Mouse (Mus musculus): Measurements from ENCODE around the gene St3gal3. TPM values are rescaled to one million over a fixed set of nuclear protein-coding genes. Genes with fewer than 3 reads are reported as not detected.

The St3gal3 gene
- polyA plus RNA-seq, 1 experiment: 19.3 TPM

DNA sequence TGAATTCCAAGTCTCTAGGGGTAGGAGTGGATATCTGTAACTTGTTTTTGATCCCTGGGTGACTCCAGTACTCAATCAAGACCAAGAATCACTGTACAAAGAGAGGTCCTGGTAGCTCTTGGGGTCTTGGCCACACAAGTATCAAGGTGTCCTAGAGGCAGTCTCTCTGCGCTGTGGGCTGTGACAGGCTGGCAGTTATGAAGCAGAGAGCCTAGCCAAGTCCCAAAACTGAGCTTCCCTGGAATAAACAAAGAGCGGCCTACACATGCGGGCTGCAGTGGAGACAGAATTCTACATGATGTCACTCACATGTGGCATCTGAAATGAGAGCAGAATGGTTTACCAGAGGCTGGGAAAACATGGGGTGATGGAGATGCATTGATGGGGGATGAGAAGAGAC, 111.9 kb downstream of the St3gal3 start:
- TF ChIP-seq POLR2A (IDR thresholded peaks at IDR 0.05; ENCODE audit: control insufficient read depth, extremely low read depth, insufficient read depth, low read length, poor library complexity): no peak
- TF ChIP-seq CTCF (IDR thresholded peaks at IDR 0.05; ENCODE audit: borderline replicate concordance, control insufficient read depth, extremely low read depth, insufficient read depth, low read length, poor library complexity): no peak
- no peaks in the 10 kb centered on the region for H3K4me1 ChIP-seq (replicated peaks; ENCODE audit: control insufficient read depth, insufficient read depth, low read length)
- WGBS: 98% methylated on average over 3 of the region's 3 CpGs
- H3K36me3 ChIP-seq (ENCODE audit: control insufficient read depth, insufficient read depth, low read length): no peaks in the 10 kb centered on the region
- no peak overlapping the region for H3K27ac ChIP-seq (ENCODE audit: control insufficient read depth, insufficient read depth, low read length)
- H3K4me3 ChIP-seq (ENCODE audit: control insufficient read depth, insufficient read depth, low read length): no peak overlapping the region
- no peak for DNase-seq
- no peaks in the 10 kb centered on the region for H3K27me3 ChIP-seq (ENCODE audit: control insufficient read depth, insufficient read depth, low read length)

DNA sequence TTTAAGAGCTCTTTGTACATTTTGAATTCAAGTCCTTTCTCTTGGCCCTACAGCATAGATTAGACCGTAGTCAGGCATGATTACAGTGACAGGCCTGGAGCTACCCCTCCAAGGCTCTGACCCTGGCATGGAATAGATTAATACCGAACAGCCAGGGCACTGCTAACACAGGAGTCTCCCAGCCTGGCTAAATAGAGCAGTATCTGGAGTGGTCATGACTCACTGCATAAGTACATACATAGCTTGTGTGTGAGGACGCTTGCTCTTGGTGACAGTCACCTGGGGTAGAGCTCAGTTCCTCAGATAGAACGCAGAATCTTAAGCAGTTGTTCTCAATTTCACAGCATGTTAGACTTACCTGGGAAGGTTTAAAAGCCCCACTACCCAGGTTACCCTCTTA, 112.3 kb downstream of the St3gal3 start:
- WGBS: 97% methylated on average over 4 of the region's 4 CpGs
- H3K27ac ChIP-seq (ENCODE audit: control insufficient read depth, insufficient read depth, low read length): no peak overlapping the region
- H3K4me1 ChIP-seq (replicated peaks; ENCODE audit: control insufficient read depth, insufficient read depth, low read length): no peaks in the 10 kb centered on the region
- no peak for DNase-seq
- no peak for TF ChIP-seq CTCF (IDR thresholded peaks at IDR 0.05; ENCODE audit: borderline replicate concordance, control insufficient read depth, extremely low read depth, insufficient read depth, low read length, poor library complexity)
- TF ChIP-seq POLR2A (IDR thresholded peaks at IDR 0.05; ENCODE audit: control insufficient read depth, extremely low read depth, insufficient read depth, low read length, poor library complexity): no peak
- no peaks in the 10 kb centered on the region for H3K27me3 ChIP-seq (ENCODE audit: control insufficient read depth, insufficient read depth, low read length)
- H3K4me3 ChIP-seq (ENCODE audit: control insufficient read depth, insufficient read depth, low read length): no peak overlapping the region
- H3K36me3 ChIP-seq (ENCODE audit: control insufficient read depth, insufficient read depth, low read length): no peaks in the 10 kb centered on the region

DNA sequence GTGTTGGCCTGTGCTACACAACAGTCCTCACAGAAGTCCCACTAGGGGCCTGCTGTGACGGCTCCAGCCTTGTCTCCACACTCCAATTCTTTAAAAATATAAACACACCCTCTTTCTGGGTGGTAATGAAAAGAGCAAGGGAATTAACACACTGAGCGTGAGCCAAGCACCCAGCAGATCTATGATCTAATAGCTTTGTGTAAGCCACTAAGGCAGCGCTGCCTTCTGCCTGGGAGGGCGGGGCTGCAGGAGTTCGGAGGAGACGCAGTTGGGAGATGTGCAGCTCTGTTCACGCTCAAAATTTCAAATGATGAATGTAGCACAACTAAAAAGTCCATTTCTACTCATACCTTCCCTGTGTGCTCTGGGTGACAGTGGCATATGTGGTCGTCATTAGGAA, 115.1 kb downstream of the St3gal3 start:
- no peak overlapping the region for H3K4me3 ChIP-seq (ENCODE audit: control insufficient read depth, insufficient read depth, low read length)
- no peak for DNase-seq
- H3K4me1 ChIP-seq (replicated peaks; ENCODE audit: control insufficient read depth, insufficient read depth, low read length): no peaks in the 10 kb centered on the region
- no peaks in the 10 kb centered on the region for H3K36me3 ChIP-seq (ENCODE audit: control insufficient read depth, insufficient read depth, low read length)
- no peak overlapping the region for H3K27ac ChIP-seq (ENCODE audit: control insufficient read depth, insufficient read depth, low read length)
- H3K27me3 ChIP-seq (ENCODE audit: control insufficient read depth, insufficient read depth, low read length): no peaks in the 10 kb centered on the region
- TF ChIP-seq POLR2A (IDR thresholded peaks at IDR 0.05; ENCODE audit: control insufficient read depth, extremely low read depth, insufficient read depth, low read length, poor library complexity) (no peak), CTCF (IDR thresholded peaks at IDR 0.05; ENCODE audit: borderline replicate concordance, control insufficient read depth, extremely low read depth, insufficient read depth, low read length, poor library complexity) (no peak)
- WGBS: 96% methylated on average over 8 of the region's 8 CpGs

DNA sequence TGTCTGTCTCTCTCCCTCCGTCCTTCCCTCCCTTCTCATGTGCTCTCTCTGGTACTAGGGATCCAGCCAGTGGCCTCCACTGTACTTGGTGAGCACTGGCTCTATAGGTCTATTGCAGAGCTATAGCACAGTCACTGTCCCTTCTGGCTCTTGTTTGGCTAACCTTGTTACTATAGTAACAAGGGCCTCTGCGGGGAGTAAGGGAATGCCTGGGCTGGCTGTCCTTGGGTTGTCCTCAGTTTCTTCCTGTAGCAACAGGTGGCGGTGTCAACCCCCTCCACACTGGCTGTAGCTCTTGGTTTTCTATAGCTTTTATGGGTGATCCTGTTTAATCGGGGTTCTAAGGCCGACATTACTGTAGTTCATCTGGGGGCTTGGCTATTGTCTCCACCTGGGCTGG, 115.5 kb downstream of the St3gal3 start:
- H3K27me3 ChIP-seq (ENCODE audit: control insufficient read depth, insufficient read depth, low read length): no peaks in the 10 kb centered on the region
- no peak overlapping the region for H3K4me3 ChIP-seq (ENCODE audit: control insufficient read depth, insufficient read depth, low read length)
- H3K27ac ChIP-seq (ENCODE audit: control insufficient read depth, insufficient read depth, low read length): no peak overlapping the region
- no peaks in the 10 kb centered on the region for H3K4me1 ChIP-seq (replicated peaks; ENCODE audit: control insufficient read depth, insufficient read depth, low read length)
- no peak for DNase-seq
- TF ChIP-seq CTCF (IDR thresholded peaks at IDR 0.05; ENCODE audit: borderline replicate concordance, control insufficient read depth, extremely low read depth, insufficient read depth, low read length, poor library complexity): no peak
- TF ChIP-seq POLR2A (IDR thresholded peaks at IDR 0.05; ENCODE audit: control insufficient read depth, extremely low read depth, insufficient read depth, low read length, poor library complexity): no peak
- WGBS: 94% methylated on average over 5 of the region's 5 CpGs
- no peaks in the 10 kb centered on the region for H3K36me3 ChIP-seq (ENCODE audit: control insufficient read depth, insufficient read depth, low read length)

DNA sequence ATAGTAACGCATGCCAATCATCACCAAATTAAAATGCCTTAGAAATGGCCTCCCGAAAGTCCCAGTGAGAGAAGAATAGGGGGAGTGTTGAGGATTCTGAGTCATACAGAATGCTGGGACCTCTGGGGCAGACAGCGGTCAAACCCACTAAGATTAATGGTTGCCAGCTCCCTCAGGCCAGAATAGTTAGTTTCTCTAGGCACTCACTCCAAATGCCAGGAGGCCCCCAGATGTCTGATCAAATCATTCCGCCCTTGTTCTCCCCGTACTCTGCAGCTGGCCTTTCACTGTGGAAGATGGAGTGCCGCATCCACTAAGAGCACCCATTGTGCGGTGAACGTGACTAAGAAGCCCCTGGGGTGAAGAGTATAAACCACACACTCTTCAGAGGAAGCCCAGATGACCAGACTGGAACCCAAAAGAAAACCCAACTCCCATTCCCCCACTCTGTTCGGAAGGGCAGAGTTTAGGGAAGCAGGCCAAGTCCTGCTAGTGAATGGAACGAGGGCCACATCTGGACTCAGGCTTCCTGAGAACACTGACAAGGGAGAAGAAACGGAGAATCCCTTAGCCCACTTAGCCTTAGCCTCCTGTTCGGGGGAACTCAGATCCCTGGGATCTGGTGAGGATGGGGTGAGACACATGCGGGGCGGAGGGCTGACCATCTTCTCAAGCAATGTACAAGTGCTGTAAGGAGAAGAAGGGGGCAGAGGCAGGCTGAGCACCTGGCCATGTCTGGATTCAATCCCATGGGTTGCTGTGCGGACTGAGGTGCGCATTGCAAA, 117.5 kb downstream of the St3gal3 start:
- H3K4me3 ChIP-seq (ENCODE audit: control insufficient read depth, insufficient read depth, low read length): no peak overlapping the region
- 98% methylated on average over 16 of the region's 16 CpGs for WGBS
- TF ChIP-seq POLR2A (IDR thresholded peaks at IDR 0.05; ENCODE audit: control insufficient read depth, extremely low read depth, insufficient read depth, low read length, poor library complexity): no peak
- no peak for DNase-seq
- H3K4me1 ChIP-seq (replicated peaks; ENCODE audit: control insufficient read depth, insufficient read depth, low read length): no peaks in the 10 kb centered on the region
- no peak overlapping the region for H3K27ac ChIP-seq (ENCODE audit: control insufficient read depth, insufficient read depth, low read length)
- H3K27me3 ChIP-seq (ENCODE audit: control insufficient read depth, insufficient read depth, low read length): no peaks in the 10 kb centered on the region
- H3K36me3 ChIP-seq (ENCODE audit: control insufficient read depth, insufficient read depth, low read length): no peaks in the 10 kb centered on the region

DNA sequence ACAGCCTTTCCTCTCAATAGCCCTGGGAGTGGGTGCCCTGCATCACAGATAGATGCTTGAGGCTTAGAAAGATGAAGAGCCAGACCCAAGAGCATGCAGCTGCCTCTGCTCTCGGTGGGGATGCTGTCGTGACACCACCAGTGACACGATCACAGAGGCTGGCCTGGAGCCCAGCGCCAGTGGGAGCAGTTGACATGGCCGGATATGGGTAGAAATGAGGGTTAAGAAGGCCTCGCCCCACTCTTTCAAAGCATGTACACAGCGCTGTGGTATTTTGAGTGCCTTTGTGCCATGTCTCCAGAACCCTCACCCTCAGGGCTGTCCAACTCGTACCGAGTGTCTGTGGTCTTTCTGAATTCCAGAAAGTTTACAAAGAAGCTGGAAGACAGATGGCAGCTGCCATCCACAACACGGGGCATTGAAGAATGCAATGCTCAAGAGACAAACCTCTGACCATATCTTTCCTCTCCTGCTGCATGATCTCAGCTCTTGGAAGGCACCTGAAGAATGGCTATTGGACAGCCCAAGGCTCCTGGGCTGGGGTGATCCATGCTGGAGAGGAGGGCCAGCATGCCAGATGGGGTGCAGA, 118.3 kb downstream of the St3gal3 start:
- no peak overlapping the region for H3K4me3 ChIP-seq (ENCODE audit: control insufficient read depth, insufficient read depth, low read length)
- H3K36me3 ChIP-seq (ENCODE audit: control insufficient read depth, insufficient read depth, low read length): no peaks in the 10 kb centered on the region
- no peak for DNase-seq
- 91% methylated on average over 10 of the region's 10 CpGs for WGBS
- no peak overlapping the region for H3K27ac ChIP-seq (ENCODE audit: control insufficient read depth, insufficient read depth, low read length)
- no peak for TF ChIP-seq POLR2A (IDR thresholded peaks at IDR 0.05; ENCODE audit: control insufficient read depth, extremely low read depth, insufficient read depth, low read length, poor library complexity)
- no peak for TF ChIP-seq CTCF (IDR thresholded peaks at IDR 0.05; ENCODE audit: borderline replicate concordance, control insufficient read depth, extremely low read depth, insufficient read depth, low read length, poor library complexity)
- no peaks in the 10 kb centered on the region for H3K27me3 ChIP-seq (ENCODE audit: control insufficient read depth, insufficient read depth, low read length)
- no peaks in the 10 kb centered on the region for H3K4me1 ChIP-seq (replicated peaks; ENCODE audit: control insufficient read depth, insufficient read depth, low read length)
